Mouse (Mus musculus) hematopoietic multipotent progenitor cell, adult 10-12 weeks (in vitro differentiated cells): Measurements from ENCODE around the gene Rhag. TPM values are rescaled to one million over a fixed set of nuclear protein-coding genes. Genes with fewer than 3 reads are reported as not detected.

Experiments
- polyA plus RNA-seq: library from polyadenylated mRNA; stranded (reverse); fragments of >175 nt; gene quantifications from 2 replicates; pipeline ENCODE4 v1.2.3, GENCODE M21; 2012; ENCODE audit warnings: low replicate concordance

Rhag gene
- 0.24 and 8.2 TPM in 2 replicates for polyA plus RNA-seq

GRCm38 (mm10) chr17:40810934-40811333 lies at the start of gene Rhag:
Rhag (plus strand) TSS chr17:40811126.

GRCm38 (mm10) chr17:40806953-40807572 lies 3.9 kb upstream of the Rhag start, which contains the start of gene Crisp2:
Crisp2 (minus strand) TSS chr17:40807003.

GRCm38 (mm10) chr17:40879924-40880691 lies 69.2 kb downstream of the Rhag start, which contains the start of gene 9130008F23Rik:
9130008F23Rik (minus strand) TSS chr17:40880559.

Other genes starting within 250 kb of the Rhag start
- gene Esp6, start 249.6 kb upstream of the Rhag start, polyA plus RNA-seq, result not detected in 2 replicates
- gene Esp4, start 212.5 kb upstream of the Rhag start, polyA plus RNA-seq, result not detected in 2 replicates
- not detected in 2 replicates for gene Esp3, start 179.1 kb upstream of the Rhag start, polyA plus RNA-seq
- not detected in 2 replicates for gene Esp1, start 84.0 kb upstream of the Rhag start, polyA plus RNA-seq
- gene Crisp2, start 4.1 kb upstream of the Rhag start, polyA plus RNA-seq, result not detected in 2 replicates
- gene 9130008F23Rik, start 69.4 kb downstream of the Rhag start, polyA plus RNA-seq, result 0.48 TPM in 1 of 2 replicates, not detected in the other
- gene Glyatl3, start 103.2 kb downstream of the Rhag start, polyA plus RNA-seq, result not detected in 2 replicates
- 0.49 and 1.2 TPM in 2 replicates for gene Mut, start 123.6 kb downstream of the Rhag start, polyA plus RNA-seq
- gene Cenpq, start 123.9 kb downstream of the Rhag start, polyA plus RNA-seq, result 0.24 and 1.9 TPM in 2 replicates